Mouse (Mus musculus): ENCODE measurements around the gene Grin2d.

GRCm38 (mm10) chr7:45901562-45901961 is 23.4 kb upstream of the Grin2d start:
- no peak for TF ChIP-seq EP300 (IDR thresholded peaks at IDR 0.05)
- no peak for TF ChIP-seq CTCF (IDR thresholded peaks at IDR 0.05)

Data from lung, postnatal 0 days (tissue).